Mouse (Mus musculus): ENCODE measurements at regions not wholly inside any gene's neighbourhood (a gene's known extent, or its start where the extent isn't known, plus 50 kb on each side); places are given as distances from the start of the nearest gene placed in this dataset.

GRCm38 (mm10) chr9:50138341-50138978 is 206.3 kb downstream of the Rpl10-ps3 start:
- peak; percentile 57 to 85 for DNase-seq (ENCODE audit: low spot score in 2 of 2)

- DNase-seq (ENCODE audit: low spot score in 2 of 2), result no peak
Observed at GRCm38 (mm10) chr9:50136636-50136985, 208.2 kb downstream of the Rpl10-ps3 start.

- no peak for DNase-seq (ENCODE audit: low spot score in 2 of 2)
Observed at GRCm38 (mm10) chr9:50135939-50136635, 208.7 kb downstream of the Rpl10-ps3 start.

- no peak for DNase-seq (ENCODE audit: low spot score in 2 of 2)
Observed at GRCm38 (mm10) chr9:50124241-50124640, 220.5 kb downstream of the Rpl10-ps3 start.

GRCm38 (mm10) chr9:50120820-50121599 is 223.8 kb downstream of the Rpl10-ps3 start:
- DNase-seq (ENCODE audit: low spot score in 2 of 2), result peak; percentile 64 to 78

GRCm38 (mm10) chr9:50119412-50119811 is 225.4 kb downstream of the Rpl10-ps3 start:
- no peak for DNase-seq (ENCODE audit: low spot score in 2 of 2)

- peak; percentile 54 to 64 for DNase-seq (ENCODE audit: low spot score in 2 of 2)
Observed at GRCm38 (mm10) chr9:50118578-50118977, 226.2 kb downstream of the Rpl10-ps3 start.

GRCm38 (mm10) chr9:50106551-50106950 is 238.2 kb downstream of the Rpl10-ps3 start:
- DNase-seq (ENCODE audit: low spot score in 2 of 2), result no peak

GRCm38 (mm10) chr9:50102766-50103165 is 242.0 kb downstream of the Rpl10-ps3 start:
- peak in 1 of 2 experiments; percentile 18 for DNase-seq (ENCODE audit: low spot score in 2 of 2)

GRCm38 (mm10) chr9:50101061-50101460 is 243.7 kb downstream of the Rpl10-ps3 start:
- no peak for DNase-seq (ENCODE audit: low spot score in 2 of 2)

- DNase-seq (ENCODE audit: low spot score in 2 of 2), result peak in 1 of 2 experiments; percentile 38
Observed at GRCm38 (mm10) chr9:50090968-50091367, 253.8 kb downstream of the Rpl10-ps3 start.

GRCm38 (mm10) chr9:50089916-50090315 is 254.9 kb downstream of the Rpl10-ps3 start:
- DNase-seq (ENCODE audit: low spot score in 2 of 2), result no peak

GRCm38 (mm10) chr9:50080205-50080604 is 264.6 kb downstream of the Rpl10-ps3 start:
- DNase-seq (ENCODE audit: low spot score in 2 of 2), result no peak

GRCm38 (mm10) chr9:50068576-50068975 is 269.9 kb upstream of the Ncam1 start:
- no peak for DNase-seq (ENCODE audit: low spot score in 2 of 2)

GRCm38 (mm10) chr9:50067729-50068225 is 269.1 kb upstream of the Ncam1 start:
- DNase-seq (ENCODE audit: low spot score in 2 of 2), result peak in 1 of 2 experiments; percentile 35

GRCm38 (mm10) chr9:50064505-50065229 is 265.9 kb upstream of the Ncam1 start:
- peak; percentile 70 to 79 for DNase-seq (ENCODE audit: low spot score in 2 of 2)

- peak in 1 of 2 experiments; percentile 46 for DNase-seq (ENCODE audit: low spot score in 2 of 2)
Observed at GRCm38 (mm10) chr9:50038231-50038630, 239.5 kb upstream of the Ncam1 start.

- no peak for DNase-seq (ENCODE audit: low spot score in 2 of 2)
Observed at GRCm38 (mm10) chr9:50032322-50033158, 233.8 kb upstream of the Ncam1 start.

GRCm38 (mm10) chr9:50031318-50031717 is 232.6 kb upstream of the Ncam1 start:
- no peak for DNase-seq (ENCODE audit: low spot score in 2 of 2)

GRCm38 (mm10) chr9:50029030-50029429 is 230.3 kb upstream of the Ncam1 start:
- DNase-seq (ENCODE audit: low spot score in 2 of 2), result no peak

GRCm38 (mm10) chr9:50028573-50028972 is 229.8 kb upstream of the Ncam1 start:
- DNase-seq (ENCODE audit: low spot score in 2 of 2), result no peak
